Mouse (Mus musculus) frontal cortex, adult (tissue): Measurements from ENCODE around the gene Clca2.
"Not testable (repeated sequence)": the region's sequence is repeated elsewhere in the genome, so short reads cannot be mapped to it uniquely, and the experiment has no call there.

Experiments
- ATAC-seq: cut with Nextera tagmentation; 2 replicates; pipeline ENCODE4 v1.9.2; 2017; ENCODE audit warnings: mild to moderate bottlenecking, moderate library complexity, mixed read lengths; ENCODE audit not compliant: low TSS enrichment

Gene Clca2

DNA sequence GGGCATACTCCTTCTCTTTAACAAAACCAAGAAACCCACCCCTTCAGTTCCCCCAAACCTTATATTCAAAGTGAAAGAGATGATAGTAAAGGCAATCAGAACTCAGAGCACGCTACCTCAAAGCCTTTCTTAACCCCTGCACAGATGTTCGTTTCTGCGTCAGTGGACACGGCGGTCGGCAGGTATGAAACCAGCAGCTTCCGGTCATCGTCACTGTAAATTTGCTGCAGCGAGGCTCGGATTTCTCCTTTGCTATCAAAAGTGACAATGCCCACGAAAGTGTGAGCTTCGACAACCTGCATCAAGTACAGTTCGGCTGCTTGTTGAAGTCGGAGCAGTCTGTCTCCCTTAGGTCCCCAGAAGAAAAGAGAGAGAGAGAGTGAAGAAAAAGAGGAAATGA is 13.1 kb downstream of the Clca2 start:
- ATAC-seq, result no peak

DNA sequence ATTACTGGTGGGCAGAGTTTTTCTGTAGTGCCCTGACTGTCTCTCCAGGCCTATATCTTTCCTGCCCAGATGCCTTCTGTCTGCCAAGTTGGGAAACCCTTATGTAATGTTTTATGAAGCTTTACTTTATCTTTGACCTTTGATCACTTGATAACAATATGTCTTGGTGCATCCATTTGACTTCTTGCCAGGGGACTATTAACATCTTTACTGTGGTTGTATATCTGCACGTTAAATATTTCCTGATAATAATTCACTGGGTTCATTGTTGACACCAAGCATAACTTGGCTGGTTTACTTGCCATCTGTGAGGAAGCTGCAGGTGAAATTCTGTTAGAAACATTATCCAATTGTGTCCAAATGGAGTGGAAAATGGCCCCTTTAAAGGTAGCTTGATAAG is 16.2 kb downstream of the Clca2 start:
- no peak for ATAC-seq

DNA sequence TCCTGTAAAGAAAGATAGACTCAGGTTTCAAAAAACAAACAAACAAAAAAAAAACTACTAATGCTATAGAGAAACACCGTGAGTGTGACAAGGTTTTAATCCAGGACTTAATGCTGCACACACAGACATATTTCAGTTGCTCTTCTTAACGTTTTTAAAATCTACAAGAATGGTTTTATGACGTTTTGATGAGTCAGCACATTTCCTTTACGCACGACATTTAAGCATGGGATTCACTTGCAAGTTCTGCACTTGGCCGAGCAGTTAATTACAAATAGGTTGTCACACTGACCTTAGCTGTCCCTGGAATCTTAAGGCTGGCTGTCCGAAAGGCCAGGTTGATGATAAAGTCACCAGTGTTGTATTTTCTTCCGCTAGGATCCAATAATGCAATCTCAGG is 18.3 kb downstream of the Clca2 start:
- ATAC-seq, result no peak

DNA sequence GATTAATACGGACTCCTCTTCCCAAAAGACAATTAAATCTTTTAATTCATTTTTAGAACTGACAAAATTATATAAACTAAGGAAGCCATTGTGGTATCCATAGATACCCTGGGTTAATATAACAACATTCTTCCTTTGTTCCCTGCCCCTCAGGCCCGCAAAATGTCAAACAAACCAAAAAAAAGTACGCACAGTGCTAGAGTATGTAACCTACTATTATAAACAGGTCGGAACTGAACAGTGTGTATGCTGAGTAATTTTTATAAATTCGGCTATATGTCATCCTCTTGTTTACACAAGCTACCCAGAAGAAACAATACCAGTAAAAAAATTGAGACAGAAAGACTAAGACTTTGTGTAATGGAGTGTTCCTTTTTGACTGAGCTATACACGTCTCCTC is 20.8 kb downstream of the Clca2 start:
- no peak for ATAC-seq

DNA sequence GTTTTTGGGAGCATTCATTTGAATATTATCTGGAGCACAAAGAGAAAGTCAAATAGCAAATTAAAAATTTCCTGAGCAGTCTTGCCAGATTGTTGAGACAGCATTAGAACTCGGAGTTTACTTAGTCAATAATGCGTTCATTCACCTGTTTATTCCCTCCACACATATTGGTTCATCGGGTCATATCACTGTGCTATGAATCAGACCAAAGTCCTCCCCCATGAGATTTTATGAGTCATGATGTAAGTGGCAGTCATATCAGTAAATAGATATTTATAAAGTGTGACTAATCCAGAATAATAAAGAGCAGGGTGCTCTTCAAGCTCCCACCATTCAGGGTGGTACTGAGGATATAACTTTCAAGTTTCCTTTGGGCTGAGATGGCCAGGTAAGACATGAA is 26.9 kb downstream of the Clca2 start:
- no peak for ATAC-seq

- no peak for ATAC-seq
Measured at GRCm38 (mm10) chr3:145068964-145069363, 30.3 kb downstream of the Clca2 start.

- not testable (repeated sequence) for ATAC-seq
Measured at GRCm38 (mm10) chr3:145055138-145055537, 44.1 kb downstream of the Clca2 start.

- no peak for ATAC-seq
Measured at GRCm38 (mm10) chr3:145049820-145050219, 49.4 kb downstream of the Clca2 start.

DNA sequence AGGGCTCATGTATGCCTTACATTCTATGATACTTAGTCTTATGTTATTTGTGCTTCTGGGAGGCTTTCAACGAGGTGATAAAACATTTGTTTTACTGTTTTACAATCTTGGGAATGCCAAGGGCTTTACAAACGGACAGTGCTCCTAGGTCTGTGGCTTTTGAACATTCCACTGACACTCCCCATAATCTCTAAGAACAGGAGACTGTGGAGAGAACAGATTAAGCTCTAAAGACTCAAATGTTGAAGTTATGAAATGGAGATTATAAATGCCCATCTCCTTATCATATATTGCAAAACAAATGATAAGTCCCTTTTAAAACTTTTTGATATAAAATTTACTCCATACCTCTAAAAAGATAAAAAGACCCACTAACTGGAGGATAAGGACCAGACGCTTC is 60.4 kb downstream of the Clca2 start:
- ATAC-seq, result no peak

DNA sequence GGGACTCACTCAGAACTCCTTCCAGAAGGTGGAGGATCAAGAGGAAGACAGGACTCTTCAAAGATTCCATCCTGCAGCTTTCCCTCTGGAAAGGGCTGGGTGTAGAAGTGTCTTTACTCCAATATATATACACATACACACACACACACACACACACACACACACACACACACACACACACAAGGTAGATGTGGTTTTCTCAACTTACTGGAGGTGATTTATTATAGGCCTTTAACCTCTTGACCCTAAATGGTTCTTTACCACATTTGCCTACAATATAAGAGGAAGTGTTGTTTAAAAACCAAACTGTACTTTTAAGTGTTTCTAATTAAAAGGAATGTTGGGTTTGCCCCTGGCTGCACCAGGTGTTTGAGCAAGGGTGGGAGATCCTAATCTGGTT is 66.6 kb downstream of the Clca2 start, which contains the start of gene Clca1:
TSS of gene Clca1 (minus strand) at position 101 of the 400 bp plus-strand sequence.
- ATAC-seq, result no peak

DNA sequence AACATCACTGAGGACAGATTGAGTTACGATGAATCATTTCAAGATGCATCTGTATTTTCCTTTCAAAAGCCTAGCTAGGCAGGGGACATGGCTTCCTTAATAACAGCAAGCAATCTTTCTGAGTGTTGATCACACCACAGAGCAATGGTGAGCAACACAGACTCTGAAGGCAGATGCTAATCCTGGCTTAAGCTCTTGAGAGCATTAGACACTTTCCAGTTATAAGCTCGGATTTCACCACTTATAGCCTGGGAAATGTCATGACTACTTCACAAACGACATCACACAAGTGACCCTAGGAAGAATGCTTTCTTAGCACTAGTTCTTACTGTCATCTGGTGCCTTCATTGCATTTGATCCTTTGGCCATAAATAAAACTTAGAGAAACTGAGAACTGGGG is 71.2 kb downstream of the Clca2 start:
- ATAC-seq, result no peak

GRCm38 (mm10) chr3:145026750-145027149 is 72.5 kb downstream of the Clca2 start:
- peak; percentile 73 for ATAC-seq
